Mouse (Mus musculus): Measurements from ENCODE around the gene Olfr994. TPM values are rescaled to one million over a fixed set of nuclear protein-coding genes. Genes with fewer than 3 reads are reported as not detected.

The Olfr994 gene
- not detected in 2 replicates for polyA plus RNA-seq (2014; fragmentation: Nextera tagmentation; extraction: Ambion mirVana)

- Histone ChIP-seq H3K27ac (replicated peaks; ENCODE audit: low read depth, low read length) (no peak within 1 kb of the TSS), H3K36me3 (ENCODE audit: control insufficient read depth, insufficient read depth, low read length) (no peaks in the 10 kb centered on the region), H3K9ac (ENCODE audit: low read depth, low read length) (no peak within 1 kb of the TSS), H3K27me3 (replicated peaks; ENCODE audit: control insufficient read depth, insufficient read depth, low read length) (no peaks in the 10 kb centered on the region), H3K9me3 (ENCODE audit: control insufficient read depth, low read length) (no peaks in the 10 kb centered on the region), H3K4me1 (ENCODE audit: control insufficient read depth, insufficient read depth, low read length) (no peaks in the 10 kb centered on the region), H3K4me2 (ENCODE audit: low read depth, low read length) (no peak within 1 kb of the TSS), H3K4me3 (ENCODE audit: low read depth, low read length) (no peak within 1 kb of the TSS)
- WGBS: 86% methylated on average over 3 of the region's 3 CpGs
- ATAC-seq (ENCODE audit: low read depth): no peak
- no peak for DNase-seq (ENCODE audit: low spot score)
Measured at GRCm38 (mm10) chr2:85436351-85436750, at the start of gene Olfr994. Gene Olfr994 (minus strand): TSS chr2:85436451.

DNA sequence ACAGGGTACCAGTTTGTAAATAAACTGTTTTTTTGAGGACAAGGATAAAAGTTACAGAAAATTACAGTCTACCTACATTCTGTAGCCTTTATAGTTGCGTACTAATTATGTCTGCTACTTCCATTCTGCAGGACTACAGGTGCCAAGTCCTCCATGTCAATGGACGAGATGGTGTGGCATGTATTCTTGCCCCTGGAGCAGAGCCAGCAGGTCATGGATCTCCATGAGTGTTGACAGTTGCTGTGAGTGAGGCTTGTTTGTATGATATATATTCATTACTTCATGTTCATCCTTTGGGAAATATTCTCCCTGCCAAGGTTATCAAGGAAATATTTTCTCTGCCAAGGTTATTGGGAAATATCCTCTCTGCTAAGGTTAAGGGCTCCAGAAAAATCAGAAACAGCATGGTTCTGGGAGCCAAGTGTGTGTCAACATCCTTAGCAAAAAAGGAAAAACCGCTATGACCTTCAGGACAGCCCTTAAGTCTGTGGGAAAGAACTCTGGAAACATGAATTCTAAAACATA lies 30.6 kb upstream of the Olfr994 start:
- Histone ChIP-seq H3K36me3 (ENCODE audit: control insufficient read depth, insufficient read depth, low read length) (no peaks in the 10 kb centered on the region), H3K4me3 (ENCODE audit: low read depth, low read length) (no peak overlapping the region), H3K9ac (ENCODE audit: low read depth, low read length) (no peak overlapping the region), H3K9me3 (ENCODE audit: control insufficient read depth, low read length) (peaks cover 4% of the 10 kb centered on the region; the same call in 1 of the 2 replicates), H3K27ac (replicated peaks; ENCODE audit: low read depth, low read length) (no peak overlapping the region), H3K27me3 (replicated peaks; ENCODE audit: control insufficient read depth, insufficient read depth, low read length) (no peaks in the 10 kb centered on the region), H3K4me1 (ENCODE audit: control insufficient read depth, insufficient read depth, low read length) (no peaks in the 10 kb centered on the region), H3K4me2 (ENCODE audit: low read depth, low read length) (no peak overlapping the region)
- 73% methylated on average over 3 of the region's 3 CpGs for WGBS
- no peak for DNase-seq (ENCODE audit: low spot score)
- no peak for ATAC-seq (ENCODE audit: low read depth)

- no peak for ATAC-seq (ENCODE audit: low read depth)
- WGBS: 13% methylated on average over 1 of the region's 1 CpGs
- H3K9me3 ChIP-seq (ENCODE audit: control insufficient read depth, low read length): no peaks in the 10 kb centered on the region
- no peaks in the 10 kb centered on the region for H3K27me3 ChIP-seq (replicated peaks; ENCODE audit: control insufficient read depth, insufficient read depth, low read length)
- H3K4me3 ChIP-seq (ENCODE audit: low read depth, low read length): no peak within 1 kb of the TSS
- H3K4me2 ChIP-seq (ENCODE audit: low read depth, low read length): no peak within 1 kb of the TSS
- H3K9ac ChIP-seq (ENCODE audit: low read depth, low read length): no peak within 1 kb of the TSS
- H3K27ac ChIP-seq (replicated peaks; ENCODE audit: low read depth, low read length): no peak within 1 kb of the TSS
- H3K36me3 ChIP-seq (ENCODE audit: control insufficient read depth, insufficient read depth, low read length): no peaks in the 10 kb centered on the region
- H3K4me1 ChIP-seq (ENCODE audit: control insufficient read depth, insufficient read depth, low read length): no peaks in the 10 kb centered on the region
- no peak for DNase-seq (ENCODE audit: low spot score)
Measured at GRCm38 (mm10) chr2:85443539-85443938, 7.3 kb upstream of the Olfr994 start, which contains the start of gene Olfr995. Gene Olfr995 (minus strand): TSS chr2:85443639.

GRCm38 (mm10) chr2:85442546-85442945 lies 6.3 kb upstream of the Olfr994 start:
- H3K4me1 ChIP-seq (ENCODE audit: control insufficient read depth, insufficient read depth, low read length): no peaks in the 10 kb centered on the region
- no peaks in the 10 kb centered on the region for H3K36me3 ChIP-seq (ENCODE audit: control insufficient read depth, insufficient read depth, low read length)
- H3K4me3 ChIP-seq (ENCODE audit: low read depth, low read length): no peak overlapping the region
- no peak overlapping the region for H3K9ac ChIP-seq (ENCODE audit: low read depth, low read length)
- no peaks in the 10 kb centered on the region for H3K27me3 ChIP-seq (replicated peaks; ENCODE audit: control insufficient read depth, insufficient read depth, low read length)
- no peak overlapping the region for H3K27ac ChIP-seq (replicated peaks; ENCODE audit: low read depth, low read length)
- no peak overlapping the region for H3K4me2 ChIP-seq (ENCODE audit: low read depth, low read length)
- ATAC-seq (ENCODE audit: low read depth): no peak
- no peaks in the 10 kb centered on the region for H3K9me3 ChIP-seq (ENCODE audit: control insufficient read depth, low read length)
- no peak for DNase-seq (ENCODE audit: low spot score)

- no peak overlapping the region for H3K27ac ChIP-seq (replicated peaks; ENCODE audit: low read depth, low read length)
- no peaks in the 10 kb centered on the region for H3K4me1 ChIP-seq (ENCODE audit: control insufficient read depth, insufficient read depth, low read length)
- no peak overlapping the region for H3K4me2 ChIP-seq (ENCODE audit: low read depth, low read length)
- no peak overlapping the region for H3K4me3 ChIP-seq (ENCODE audit: low read depth, low read length)
- no peaks in the 10 kb centered on the region for H3K27me3 ChIP-seq (replicated peaks; ENCODE audit: control insufficient read depth, insufficient read depth, low read length)
- H3K9ac ChIP-seq (ENCODE audit: low read depth, low read length): no peak overlapping the region
- DNase-seq (ENCODE audit: low spot score) (no peak), ATAC-seq (ENCODE audit: low read depth) (no peak)
- no peaks in the 10 kb centered on the region for H3K9me3 ChIP-seq (ENCODE audit: control insufficient read depth, low read length)
- H3K36me3 ChIP-seq (ENCODE audit: control insufficient read depth, insufficient read depth, low read length): no peaks in the 10 kb centered on the region
- 73% methylated on average over 1 of the region's 1 CpGs for WGBS
Measured at GRCm38 (mm10) chr2:85425893-85426292, 10.4 kb downstream of the Olfr994 start.

- Histone ChIP-seq H3K4me3 (ENCODE audit: low read depth, low read length) (no peak within 1 kb of the TSS), H3K9ac (ENCODE audit: low read depth, low read length) (no peak within 1 kb of the TSS)
- ATAC-seq (ENCODE audit: low read depth): no peak
Measured at GRCm38 (mm10) chr2:85414777-85415176, 21.5 kb downstream of the Olfr994 start, which contains the start of gene Olfr993. Gene Olfr993 (minus strand): TSS chr2:85414877.

DNA sequence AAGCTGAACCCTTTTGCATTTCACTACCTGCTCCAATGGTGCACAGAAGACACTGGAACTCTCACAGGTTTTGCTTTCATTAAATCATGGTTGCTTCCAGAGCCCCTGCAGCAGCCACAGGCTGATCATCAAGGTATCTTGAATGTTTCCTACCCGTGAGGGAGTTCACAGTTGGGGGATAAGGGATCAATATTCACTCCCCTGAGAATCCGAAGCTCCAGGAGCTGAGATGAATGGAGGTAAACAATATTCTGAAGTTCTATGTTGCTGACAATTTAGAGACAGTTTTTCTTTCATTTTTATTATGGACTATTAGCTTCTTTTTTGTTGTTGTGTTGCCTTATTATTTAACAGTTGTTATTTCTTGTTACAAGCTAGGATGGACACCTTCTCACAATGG lies 26.9 kb downstream of the Olfr994 start, which contains the start of gene Olfr992:
TSS of gene Olfr992 (minus strand) at position 101 of the 400 bp plus-strand sequence.
- H3K9me3 ChIP-seq (ENCODE audit: control insufficient read depth, low read length): no peaks in the 10 kb centered on the region
- no peaks in the 10 kb centered on the region for H3K27me3 ChIP-seq (replicated peaks; ENCODE audit: control insufficient read depth, insufficient read depth, low read length)
- no peak within 1 kb of the TSS for H3K4me3 ChIP-seq (ENCODE audit: low read depth, low read length)
- H3K36me3 ChIP-seq (ENCODE audit: control insufficient read depth, insufficient read depth, low read length): no peaks in the 10 kb centered on the region
- no peak within 1 kb of the TSS for H3K9ac ChIP-seq (ENCODE audit: low read depth, low read length)
- no peak within 1 kb of the TSS for H3K27ac ChIP-seq (replicated peaks; ENCODE audit: low read depth, low read length)
- no peak for DNase-seq (ENCODE audit: low spot score)
- WGBS: 61% methylated on average over 2 of the region's 2 CpGs
- no peaks in the 10 kb centered on the region for H3K4me1 ChIP-seq (ENCODE audit: control insufficient read depth, insufficient read depth, low read length)
- no peak for ATAC-seq (ENCODE audit: low read depth)
- no peak within 1 kb of the TSS for H3K4me2 ChIP-seq (ENCODE audit: low read depth, low read length)

More at GRCm38 (mm10) chr2:85414777-85415176, 21.5 kb downstream of the Olfr994 start, which contains the start of gene Olfr993:
- H3K9me3 ChIP-seq (ENCODE audit: control insufficient read depth, low read length): no peaks in the 10 kb centered on the region
- H3K4me1 ChIP-seq (ENCODE audit: control insufficient read depth, insufficient read depth, low read length): no peaks in the 10 kb centered on the region
- H3K4me2 ChIP-seq (ENCODE audit: low read depth, low read length): no peak within 1 kb of the TSS
- H3K27ac ChIP-seq (replicated peaks; ENCODE audit: low read depth, low read length): no peak within 1 kb of the TSS
- no peaks in the 10 kb centered on the region for H3K36me3 ChIP-seq (ENCODE audit: control insufficient read depth, insufficient read depth, low read length)
- no peak for DNase-seq (ENCODE audit: low spot score)
- no peaks in the 10 kb centered on the region for H3K27me3 ChIP-seq (replicated peaks; ENCODE audit: control insufficient read depth, insufficient read depth, low read length)

Other genes starting within 250 kb of the Olfr994 start
- gene Lrrc55, start 239.3 kb downstream of the Olfr994 start, polyA plus RNA-seq (2014; fragmentation: Nextera tagmentation; extraction: Ambion mirVana): 2.1 and 2.3 TPM in 2 replicates
- not detected in 2 replicates for gene Olfr987, start 97.1 kb downstream of the Olfr994 start, polyA plus RNA-seq (2014; fragmentation: Nextera tagmentation; extraction: Ambion mirVana)
- not detected in 2 replicates for gene Olfr988, start 73.2 kb downstream of the Olfr994 start, polyA plus RNA-seq (2014; fragmentation: Nextera tagmentation; extraction: Ambion mirVana)
- gene Olfr992, start 27.0 kb downstream of the Olfr994 start, polyA plus RNA-seq (2014; fragmentation: Nextera tagmentation; extraction: Ambion mirVana): not detected in 2 replicates
- gene Olfr993, start 21.6 kb downstream of the Olfr994 start, polyA plus RNA-seq (2014; fragmentation: Nextera tagmentation; extraction: Ambion mirVana): not detected in 2 replicates
- gene Olfr995, start 7.2 kb upstream of the Olfr994 start, polyA plus RNA-seq (2014; fragmentation: Nextera tagmentation; extraction: Ambion mirVana): not detected in 2 replicates
- 4.3 and 4.5 TPM in 2 replicates for gene 4833423E24Rik, start 82.6 kb upstream of the Olfr994 start, polyA plus RNA-seq (2014; fragmentation: Nextera tagmentation; extraction: Ambion mirVana)
- not detected in 2 replicates for gene Olfr996, start 142.8 kb upstream of the Olfr994 start, polyA plus RNA-seq (2014; fragmentation: Nextera tagmentation; extraction: Ambion mirVana)
- gene Olfr998, start 152.5 kb upstream of the Olfr994 start, polyA plus RNA-seq (2014; fragmentation: Nextera tagmentation; extraction: Ambion mirVana): not detected in 2 replicates
- not detected in 2 replicates for gene Olfr1000, start 175.5 kb upstream of the Olfr994 start, polyA plus RNA-seq (2014; fragmentation: Nextera tagmentation; extraction: Ambion mirVana)
- not detected in 2 replicates for gene Olfr1002, start 214.3 kb upstream of the Olfr994 start, polyA plus RNA-seq (2014; fragmentation: Nextera tagmentation; extraction: Ambion mirVana)
- gene Olfr154, start 228.0 kb upstream of the Olfr994 start, polyA plus RNA-seq (2014; fragmentation: Nextera tagmentation; extraction: Ambion mirVana): not detected in 2 replicates
- gene Olfr1006, start 242.3 kb upstream of the Olfr994 start, polyA plus RNA-seq (2014; fragmentation: Nextera tagmentation; extraction: Ambion mirVana): 0.11 TPM in 1 of 2 replicates, not detected in the other